Mouse (Mus musculus) CH12.LX (cell line): ENCODE data around the gene Hspd1. TPM values are rescaled to one million over a fixed set of nuclear protein-coding genes. Genes with fewer than 3 reads are reported as not detected.

Experiments
- DNase-seq: peaks from one replicate; pipeline ENCODE4 v3.0.0-alpha.2; 2013; ENCODE audit errors: extremely low read depth
- H3K27ac ChIP-seq: 2 replicates; pipeline ENCODE4 v1.5.1; 2012; ENCODE audit warnings: low read depth, mild to moderate bottlenecking, control low read depth, moderate library complexity; ENCODE audit not compliant: insufficient read depth
- H3K27me3 ChIP-seq: replicated peaks from 2 replicates; pipeline ENCODE3; 2012; ENCODE audit warnings: inconsistent platforms
- H3K36me3 ChIP-seq, 2 experiments: replicated peaks in 1 of 2; 2 replicates each; pipeline versions ENCODE3 to v1.6.1; 2012; ENCODE audit warnings: inconsistent platforms in 1 of 2, low read length in 1 of 2, mild to moderate bottlenecking in 1 of 2, mixed read lengths in 1 of 2, moderate library complexity in 1 of 2; ENCODE audit not compliant: control insufficient read depth in 1 of 2, insufficient read depth in 1 of 2
- H3K4me1 ChIP-seq, 2 experiments: 2 replicates each; pipeline ENCODE4 v1.6.1; 2012; ENCODE audit warnings: inconsistent platforms in 1 of 2, moderate library complexity in 1 of 2; ENCODE audit not compliant: insufficient read depth in 2 of 2, control insufficient read depth in 1 of 2
- H3K4me2 ChIP-seq: 2 replicates; pipeline ENCODE4 v1.6.1; 2012; ENCODE audit warnings: low read depth, mild to moderate bottlenecking, control low read depth; ENCODE audit not compliant: poor library complexity, insufficient read depth, severe bottlenecking
- H3K4me3 ChIP-seq, 3 experiments: fragments of 150-350 bp in 1 of 3; sonication (generic) in 1 of 3; replicated peaks in 1 of 3; 2 replicates each; pipeline versions ENCODE3 to v1.5.1; 2011 to 2012; ENCODE audit warnings: low read depth in 2 of 3, low read length in 2 of 3, mild to moderate bottlenecking in 2 of 3, moderate library complexity in 2 of 3, control low read depth in 1 of 3, improper control_type of control experiment in 1 of 3, inconsistent platforms in 1 of 3, mixed read lengths in 1 of 3; ENCODE audit not compliant: poor library complexity in 1 of 3
- H3K79me2 ChIP-seq: replicated peaks from 2 replicates; pipeline ENCODE4 v1.6.1; 2012; ENCODE audit warnings: mild to moderate bottlenecking, moderate library complexity; ENCODE audit not compliant: control insufficient read depth, poor library complexity, insufficient read depth, severe bottlenecking; ENCODE audit errors: extremely low read depth
- H3K9ac ChIP-seq: 2 replicates; pipeline ENCODE4 v1.6.1; 2012; ENCODE audit warnings: low read depth, mild to moderate bottlenecking, control low read depth, moderate library complexity; ENCODE audit not compliant: insufficient read depth
- H3K9me3 ChIP-seq: replicated peaks from 2 replicates; pipeline ENCODE3; 2012; ENCODE audit warnings: low read length, inconsistent platforms, mixed read lengths
- BHLHE40 ChIP-seq: IDR thresholded peaks from 2 replicates; pipeline ENCODE4 v1.6.1; 2011; ENCODE audit warnings: mild to moderate bottlenecking, low read depth, low read length, improper control_type of control experiment
- CHD1 ChIP-seq: IDR thresholded peaks from 2 replicates; pipeline ENCODE4 v1.6.1; 2012; ENCODE audit warnings: low read depth, low read length, improper control_type of control experiment, inconsistent platforms
- CHD2 ChIP-seq: IDR thresholded peaks from 2 replicates; pipeline ENCODE4 v1.6.1; 2011; ENCODE audit warnings: low read length, improper control_type of control experiment
- CTCF ChIP-seq, 2 experiments: IDR thresholded peaks in 1 of 2; conservative IDR thresholded peaks in 1 of 2; 2 replicates each; pipeline ENCODE4 v1.5.1; 2011 to 2012; ENCODE audit warnings: low read depth in 2 of 2, low read length in 2 of 2, improper control_type of control experiment in 1 of 2, inconsistent platforms in 1 of 2, mild to moderate bottlenecking in 1 of 2, moderate library complexity in 1 of 2
- GABPA ChIP-seq: IDR thresholded peaks from 2 replicates; pipeline ENCODE4 v1.6.1; 2012; ENCODE audit warnings: low read depth, low read length, improper control_type of control experiment, inconsistent platforms; ENCODE audit not compliant: insufficient replicate concordance
- IRF4 ChIP-seq: IDR thresholded peaks from 2 replicates; pipeline ENCODE4 v1.6.1; 2014; ENCODE audit warnings: low read depth, mild to moderate bottlenecking, inconsistent platforms, low read length, improper control_type of control experiment
- JUN ChIP-seq: IDR thresholded peaks from 2 replicates; pipeline ENCODE4 v1.6.1; 2011; ENCODE audit warnings: low read depth, mild to moderate bottlenecking, low read length, improper control_type of control experiment, moderate library complexity; ENCODE audit not compliant: insufficient read depth
- KAT2A ChIP-seq: IDR thresholded peaks from 2 replicates; pipeline ENCODE4 v1.6.1; 2012; ENCODE audit warnings: low read length, improper control_type of control experiment, inconsistent platforms; ENCODE audit not compliant: insufficient replicate concordance
- MAFK ChIP-seq: IDR thresholded peaks from 2 replicates; pipeline ENCODE4 v1.6.1; 2011; ENCODE audit warnings: low read length, improper control_type of control experiment; ENCODE audit not compliant: insufficient replicate concordance
- MYC ChIP-seq: IDR thresholded peaks from 2 replicates; pipeline ENCODE4 v1.6.1; 2011; ENCODE audit warnings: low read depth, mild to moderate bottlenecking, improper control_type of control experiment, low read length
- NELFE ChIP-seq: IDR thresholded peaks from 2 replicates; pipeline ENCODE4 v1.6.1; 2011; ENCODE audit warnings: low read depth, low read length, improper control_type of control experiment
- POLR2A ChIP-seq: IDR thresholded peaks from 2 replicates; pipeline ENCODE4 v1.6.1; 2011; ENCODE audit warnings: low read depth, mild to moderate bottlenecking, improper control_type of control experiment, low read length
- RAD21 ChIP-seq: IDR thresholded peaks from 2 replicates; pipeline ENCODE4 v1.6.1; 2011; ENCODE audit warnings: low read depth, mild to moderate bottlenecking, low read length, improper control_type of control experiment, moderate library complexity
- SIN3A ChIP-seq: IDR thresholded peaks from 2 replicates; pipeline ENCODE4 v1.6.1; 2012; ENCODE audit warnings: low read length, improper control_type of control experiment, inconsistent platforms
- SMC3 ChIP-seq: IDR thresholded peaks from 2 replicates; pipeline ENCODE4 v1.6.1; 2011; ENCODE audit warnings: low read depth, low read length, improper control_type of control experiment
- USF1 ChIP-seq: IDR thresholded peaks from 2 replicates; pipeline ENCODE4 v1.6.1; 2014; ENCODE audit warnings: low read depth, mild to moderate bottlenecking, inconsistent platforms, low read length, improper control_type of control experiment
- ZNF384 ChIP-seq: IDR thresholded peaks from 2 replicates; pipeline ENCODE4 v1.6.1; 2012; ENCODE audit warnings: low read depth, low read length, improper control_type of control experiment, inconsistent platforms
- dilution Hi-C: fragments of 300-500 bp; cut with MboI; formaldehyde crosslinking; loops from 2 replicates; pipeline ENCODE4 v1.14.3; 2020; ENCODE audit warnings: low sequenced_read_pairs; ENCODE audit not compliant: extremely low pct_unique_long_range_greater_than_20kb, extremely low pct_ligation_motif_present
- in situ Hi-C: fragments of 300-500 bp; cut with MboI; formaldehyde crosslinking; loops from 3 replicates; pipeline ENCODE4 v1.14.3; 2019; ENCODE audit warnings: low sequenced_read_pairs, low pct_ligation_motif_present, low pct_unique_long_range_greater_than_20kb, mixed read lengths
- polyA plus RNA-seq: library from polyadenylated mRNA; unstranded; fragments of >175 nt; gene quantifications from 2 replicates; pipeline ENCODE4 v1.2.1, GENCODE M21; 2012; ENCODE audit warnings: low read depth; ENCODE audit not compliant: insufficient read length
- total RNA-seq, 2 experiments: library from RNA; depleted of rRNA; stranded (reverse); fragments of 300-350 nt in 1 of 2; fragments of >200 nt in 1 of 2; gene quantifications; 2 replicates each; pipeline ENCODE4 v1.2.3; 2012 to 2014

Hspd1 gene
- total and polyA plus RNA-seq, 3 experiments, result 363 to 920 (median 764) TPM

GRCm38 (mm10) chr1:55043164-55043563 lies 44.9 kb downstream of the Hspd1 start:
- H3K4me3 ChIP-seq, result no peak overlapping the region
- dilution Hi-C loops, result no loop called here
- no peak for DNase-seq
- no peak for TF ChIP-seq BHLHE40
- TF ChIP-seq SIN3A, result no peak
- TF ChIP-seq, all 38 proteins: peak for 0
- no peaks in the 10 kb centered on the region for H3K79me2 ChIP-seq
- no peak overlapping the region for H3K27ac ChIP-seq
- in situ Hi-C loops, result no loop called here
- no peaks in the 10 kb centered on the region for H3K36me3 ChIP-seq
- H3K9me3 ChIP-seq, result peaks cover 23% of the 10 kb centered on the region
- H3K4me1 ChIP-seq, result peaks cover 4% of the 10 kb centered on the region in 2 experiments; a peak in 1 of 4 replicates
- no peak overlapping the region for H3K9ac ChIP-seq
- H3K27me3 ChIP-seq, result no peaks in the 10 kb centered on the region
- no peak overlapping the region for H3K4me2 ChIP-seq

- no peak overlapping the region for H3K4me2 ChIP-seq
- in situ Hi-C loops (no loop called here), dilution Hi-C loops (no loop called here)
- H3K9me3 ChIP-seq, result peaks cover 24% of the 10 kb centered on the region
- H3K4me1 ChIP-seq, result peaks cover 4% of the 10 kb centered on the region in 2 experiments; a peak in 1 of 4 replicates
- peak in 1 of 2 experiments; percentile 51; a peak in 2 of 4 replicates for TF ChIP-seq CTCF (conservative IDR thresholded peaks at IDR 0.05 in 1 of 2, IDR thresholded peaks at IDR 0.05 in 1 of 2; ENCODE audit: low read depth in 2 of 2, low read length in 2 of 2)
- TF ChIP-seq SIN3A, result no peak
- TF ChIP-seq RAD21, result peak; percentile 55
- TF ChIP-seq SMC3, result peak; percentile 18; the same call in 1 of the 2 replicates
- DNase-seq, result peak; percentile 8
- no peaks in the 10 kb centered on the region for H3K36me3 ChIP-seq
- no peaks in the 10 kb centered on the region for H3K27me3 ChIP-seq
- H3K79me2 ChIP-seq, result no peaks in the 10 kb centered on the region
- H3K9ac ChIP-seq, result no peak overlapping the region
- H3K27ac ChIP-seq, result no peak overlapping the region
- H3K4me3 ChIP-seq, result no peak overlapping the region
These were observed 45.8 kb downstream of the Hspd1 start for GRCm38 (mm10) chr1:55042246-55042645.

GRCm38 (mm10) chr1:55041691-55042090 lies 46.4 kb downstream of the Hspd1 start:
- Histone ChIP-seq H3K36me3 (no peaks in the 10 kb centered on the region), H3K4me2 (no peak overlapping the region), H3K27me3 (no peaks in the 10 kb centered on the region), H3K4me1 (peaks cover 4% of the 10 kb centered on the region in 2 experiments; a peak in 1 of 4 replicates), H3K79me2 (no peaks in the 10 kb centered on the region), H3K4me3 (no peak overlapping the region), H3K27ac (no peak overlapping the region), H3K9ac (no peak overlapping the region), H3K9me3 (peaks cover 25% of the 10 kb centered on the region)
- no peak for TF ChIP-seq POLR2A
- TF ChIP-seq BHLHE40, result no peak
- no peak for TF ChIP-seq GABPA
- dilution Hi-C loops, result no loop called here
- DNase-seq, result no peak
- in situ Hi-C loops, result no loop called here

GRCm38 (mm10) chr1:55039944-55040343 lies 48.1 kb downstream of the Hspd1 start:
- Histone ChIP-seq H3K36me3 (no peaks in the 10 kb centered on the region), H3K27me3 (no peaks in the 10 kb centered on the region), H3K9ac (no peak overlapping the region)
- dilution Hi-C loops, result no loop called here
- TF ChIP-seq CHD1 (no peak), CHD2 (no peak), BHLHE40 (no peak), MAFK (no peak), IRF4 (no peak), CTCF (conservative IDR thresholded peaks at IDR 0.05 in 1 of 2, IDR thresholded peaks at IDR 0.05 in 1 of 2; ENCODE audit: low read depth in 2 of 2, low read length in 2 of 2) (no peak), KAT2A (no peak), POLR2A (no peak), ZNF384 (no peak), JUN (no peak), USF1 (no peak), MYC (no peak), NELFE (no peak)
- TF ChIP-seq, all 38 proteins: peak for 0
- Histone ChIP-seq H3K79me2 (no peaks in the 10 kb centered on the region), H3K27ac (no peak overlapping the region), H3K9me3 (peaks cover 25% of the 10 kb centered on the region), H3K4me3 (no peak overlapping the region), H3K4me1 (peaks cover 0 to 4% of the 10 kb centered on the region in 2 experiments; a peak in 1 of 4 replicates), H3K4me2 (no peak overlapping the region)
- in situ Hi-C loops, result no loop called here
- DNase-seq, result no peak
